Mouse (Mus musculus) E14TG2a.4 (cell line): Measurements from ENCODE around the gene Polr2j.

Experiments used
- H3K27me3 ChIP-seq: 2 replicates; pipeline ENCODE4 v1.6.1; 2014; ENCODE audit warnings: low read length, control low read depth; ENCODE audit not compliant: insufficient read depth
- H3K36me3 ChIP-seq: 2 replicates; pipeline ENCODE4 v1.6.1; 2014; ENCODE audit warnings: low read length, control low read depth; ENCODE audit not compliant: insufficient read depth
- H3K4me1 ChIP-seq: replicated peaks from 2 replicates; pipeline ENCODE4 v1.6.1; 2014; ENCODE audit warnings: low read depth, low read length, control low read depth
- H3K4me3 ChIP-seq: replicated peaks from 2 replicates; pipeline ENCODE4 v1.5.1; 2014; ENCODE audit warnings: mild to moderate bottlenecking, low read length
- H3K9me3 ChIP-seq: 2 replicates; pipeline ENCODE4 v1.6.1; 2014; ENCODE audit warnings: low read length, control low read depth
- CTCF ChIP-seq: conservative IDR thresholded peaks from 2 replicates; pipeline ENCODE4 v1.5.1; 2014; ENCODE audit warnings: low read length
- NANOG ChIP-seq: IDR thresholded peaks from 2 replicates; pipeline ENCODE4 v1.6.1; 2014; ENCODE audit warnings: borderline replicate concordance, low read length, mixed read lengths
- POU5F1 ChIP-seq: IDR thresholded peaks from 2 replicates; pipeline ENCODE4 v1.6.1; 2014; ENCODE audit warnings: low read length, borderline replicate concordance

Polr2j gene

DNA sequence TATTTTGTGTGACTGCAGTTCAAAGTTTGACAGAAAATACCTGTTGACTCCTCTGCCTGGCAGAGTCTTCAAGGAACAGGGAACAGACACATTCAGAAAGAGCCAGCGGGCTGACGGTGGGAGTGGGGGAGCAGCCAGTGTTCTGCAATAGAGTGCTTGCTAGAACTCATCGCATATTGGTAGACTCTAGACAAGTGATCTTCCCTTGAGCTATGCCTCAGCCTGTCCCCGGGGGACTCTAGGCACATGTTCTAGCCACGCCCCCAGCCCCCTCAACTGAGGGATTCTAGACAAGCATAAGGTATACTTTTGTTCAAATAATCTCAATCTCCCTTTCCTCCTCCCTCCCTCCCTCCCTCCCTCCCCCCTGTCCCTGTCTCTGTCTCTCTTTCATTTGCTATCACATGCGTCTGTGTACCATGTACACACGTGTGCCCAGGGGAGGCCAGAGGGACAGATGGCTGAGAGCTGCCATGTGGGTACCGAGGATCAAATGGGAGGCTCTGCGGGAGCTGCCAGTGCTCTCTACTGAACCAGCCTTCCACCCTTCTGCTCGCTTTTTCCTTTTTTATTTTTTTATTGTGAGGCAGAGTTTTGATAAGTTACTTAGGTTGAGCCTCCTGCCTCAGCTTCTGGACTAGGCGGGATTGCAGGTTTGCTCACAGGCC, 47.5 kb downstream of the Polr2j start:
- Histone ChIP-seq H3K4me3 (no peak overlapping the region), H3K4me1 (peaks cover 14% of the 10 kb centered on the region), H3K27me3 (no peaks in the 10 kb centered on the region), H3K9me3 (peaks cover 20% of the 10 kb centered on the region), H3K36me3 (no peaks in the 10 kb centered on the region)
- TF ChIP-seq NANOG (no peak), POU5F1 (no peak), CTCF (no peak)

DNA sequence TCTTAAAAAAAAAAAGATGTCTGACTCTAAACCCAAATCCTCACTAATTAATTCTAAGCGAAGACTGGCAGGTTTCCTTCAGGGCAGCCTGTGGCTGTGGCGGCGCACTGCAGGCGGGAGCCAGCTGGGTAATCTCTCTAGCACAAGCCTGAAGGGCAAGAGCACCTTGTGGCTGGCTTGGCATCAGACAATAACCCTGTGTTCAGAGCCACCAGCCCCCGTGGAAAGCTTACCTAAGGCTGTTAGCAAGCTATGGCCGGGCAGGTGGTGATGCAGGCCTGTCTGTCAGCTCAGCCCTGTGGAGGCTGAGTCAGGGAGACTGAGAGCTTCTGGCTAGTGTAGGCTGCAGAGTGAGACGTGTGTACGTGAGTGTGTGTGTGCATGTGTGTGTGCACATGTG, 48.8 kb downstream of the Polr2j start:
- peaks cover 9% of the 10 kb centered on the region for H3K27me3 ChIP-seq
- H3K4me1 ChIP-seq: peaks cover 22% of the 10 kb centered on the region
- H3K9me3 ChIP-seq: peaks cover 16% of the 10 kb centered on the region
- H3K36me3 ChIP-seq: no peaks in the 10 kb centered on the region
- no peak for TF ChIP-seq POU5F1
- TF ChIP-seq NANOG: no peak
- TF ChIP-seq CTCF: no peak
- no peak overlapping the region for H3K4me3 ChIP-seq

DNA sequence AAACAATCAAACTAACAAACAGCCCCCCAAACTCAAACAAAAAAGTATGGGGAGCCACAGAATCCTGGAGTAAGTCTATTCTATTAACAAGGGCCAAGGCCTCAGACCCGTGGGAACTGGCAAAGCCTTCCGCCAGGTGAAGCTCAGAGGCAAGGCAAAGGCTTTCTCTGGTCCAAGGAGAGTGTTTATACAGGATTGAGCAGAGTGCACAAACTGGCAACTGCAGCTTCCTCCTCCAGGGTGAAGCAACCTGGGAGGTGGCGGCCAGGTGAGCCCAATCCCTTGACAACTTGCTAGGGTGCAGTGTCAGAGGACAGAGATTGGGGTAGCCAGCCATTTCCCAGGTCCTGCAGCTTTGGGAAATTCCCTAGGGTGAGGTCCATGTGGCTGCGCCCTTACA, 50.9 kb downstream of the Polr2j start:
- Histone ChIP-seq H3K4me1 (peaks cover 38% of the 10 kb centered on the region), H3K36me3 (no peaks in the 10 kb centered on the region), H3K9me3 (peaks cover 13% of the 10 kb centered on the region), H3K27me3 (peaks cover 15% of the 10 kb centered on the region), H3K4me3 (no peak overlapping the region)
- TF ChIP-seq POU5F1 (no peak), NANOG (no peak), CTCF (no peak)

DNA sequence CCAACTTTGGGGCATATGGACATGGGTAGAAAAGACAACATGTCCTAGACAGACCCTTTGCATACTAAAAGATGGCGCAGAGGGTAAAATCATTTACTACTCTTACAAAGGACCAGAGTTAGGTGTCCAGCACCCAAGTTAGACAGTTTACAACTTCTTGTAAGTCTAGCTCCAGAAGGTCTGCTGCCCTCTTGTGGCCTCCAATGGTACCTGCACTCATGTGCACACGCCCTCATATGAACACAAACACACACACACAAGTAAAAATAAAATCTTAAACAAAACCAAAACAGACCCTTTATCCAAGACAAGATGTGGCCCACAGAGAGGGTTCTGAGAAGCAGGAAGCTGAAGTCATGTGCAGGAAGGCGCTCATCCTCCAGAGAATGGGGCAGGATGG, 51.6 kb downstream of the Polr2j start:
- no peak overlapping the region for H3K4me3 ChIP-seq
- peak; percentile 57 for TF ChIP-seq CTCF
- no peak for TF ChIP-seq NANOG
- TF ChIP-seq POU5F1: no peak
- peaks cover 15% of the 10 kb centered on the region for H3K27me3 ChIP-seq
- no peaks in the 10 kb centered on the region for H3K36me3 ChIP-seq
- H3K9me3 ChIP-seq: peaks cover 13% of the 10 kb centered on the region
- H3K4me1 ChIP-seq: peaks cover 44% of the 10 kb centered on the region

DNA sequence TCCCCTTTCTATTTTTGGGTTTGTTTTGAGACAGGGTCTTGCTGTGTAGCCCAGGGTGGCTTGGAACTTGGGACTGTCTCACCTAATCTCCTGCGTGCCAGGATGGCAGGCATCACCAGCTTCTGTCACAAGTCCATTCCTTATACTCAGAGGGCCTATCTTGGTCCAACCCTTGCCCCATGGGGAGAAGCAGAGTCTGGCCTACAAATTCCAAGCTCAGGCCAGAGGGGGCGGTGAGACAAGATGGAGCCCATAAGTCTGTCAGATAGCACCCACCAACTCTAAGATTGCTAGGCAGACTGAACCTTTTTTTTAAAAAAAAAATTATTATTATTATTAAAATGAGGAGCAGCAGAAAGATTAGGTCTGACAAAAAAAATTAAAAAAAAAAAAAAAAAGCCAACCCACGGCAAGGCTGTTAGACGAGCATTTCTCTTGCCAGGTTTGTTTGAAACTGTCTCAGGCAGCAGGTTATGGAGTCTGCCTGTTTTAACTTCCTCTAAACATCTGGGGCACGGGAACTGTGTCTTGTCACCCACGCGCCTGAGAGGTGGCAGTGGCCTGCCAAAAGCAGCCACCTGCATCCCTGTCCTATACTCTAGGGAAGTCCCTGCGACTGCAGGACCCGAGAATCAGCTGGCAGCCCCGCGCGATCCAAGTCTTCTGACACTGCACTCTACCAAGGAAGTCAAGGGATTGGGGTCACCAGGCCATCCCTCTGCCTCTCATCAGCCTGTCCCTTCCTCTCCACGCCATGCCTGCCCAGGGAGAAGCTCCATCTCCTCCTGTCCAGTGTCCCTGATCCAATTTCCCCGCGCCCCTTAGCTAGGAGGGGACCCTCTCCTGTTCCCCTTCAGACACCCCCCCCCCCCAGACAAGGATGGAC, 53.4 kb downstream of the Polr2j start:
- Histone ChIP-seq H3K27me3 (peaks cover 15% of the 10 kb centered on the region), H3K4me3 (peak overlapping the region; percentile 80), H3K9me3 (peaks cover 13% of the 10 kb centered on the region), H3K4me1 (peaks cover 53% of the 10 kb centered on the region), H3K36me3 (no peaks in the 10 kb centered on the region)
- no peak for TF ChIP-seq CTCF
- no peak for TF ChIP-seq NANOG
- no peak for TF ChIP-seq POU5F1

DNA sequence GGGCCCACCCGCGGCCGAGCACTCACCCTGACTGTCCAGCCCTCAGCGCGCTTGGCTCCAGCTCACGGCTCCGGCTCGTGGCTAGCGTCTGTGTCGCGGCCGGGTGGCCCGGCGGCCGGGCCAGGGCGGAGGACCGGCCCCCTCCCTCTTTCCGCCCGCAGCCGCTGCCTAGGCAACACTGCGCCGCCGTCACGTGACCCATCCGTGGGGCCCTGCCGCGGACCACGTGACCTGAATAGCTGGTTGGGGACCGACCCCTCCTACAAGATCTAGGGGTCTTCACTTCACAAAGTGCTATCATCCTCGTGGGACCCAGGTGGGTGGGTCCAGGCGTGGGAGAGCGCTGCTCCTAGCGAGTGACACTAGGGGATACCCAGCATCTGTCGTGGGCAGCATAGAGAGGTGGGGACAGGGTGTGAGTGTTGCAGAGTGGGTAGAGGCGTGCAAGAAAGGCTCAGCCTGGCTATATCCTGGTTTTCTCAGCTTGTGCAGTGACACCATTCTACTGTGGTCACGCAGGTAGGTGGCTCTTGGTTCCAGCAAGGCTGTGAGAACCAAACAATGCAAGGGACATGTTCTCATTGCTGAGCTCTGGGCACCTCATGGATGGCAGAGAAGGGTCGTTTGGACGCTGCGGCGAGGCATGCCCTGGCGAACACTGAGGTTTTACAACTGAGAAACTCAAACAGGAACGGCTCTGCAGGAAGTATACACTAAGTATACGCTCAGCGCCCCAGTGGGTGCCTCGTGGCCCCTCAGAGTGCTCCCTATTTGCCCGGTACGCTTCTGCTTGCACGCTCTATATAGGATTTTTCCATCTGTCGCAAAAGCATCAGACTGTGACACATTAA, 54.3 kb downstream of the Polr2j start, which contains the start of gene Orai2:
Orai2 (minus strand) TSS at position 202 of the 851 bp plus-strand sequence.
- no peak for TF ChIP-seq CTCF
- H3K4me1 ChIP-seq: peaks cover 53% of the 10 kb centered on the region
- H3K9me3 ChIP-seq: peaks cover 13% of the 10 kb centered on the region
- H3K27me3 ChIP-seq: peaks cover 15% of the 10 kb centered on the region
- peak within 1 kb of the TSS; percentile 80 for H3K4me3 ChIP-seq
- H3K36me3 ChIP-seq: no peaks in the 10 kb centered on the region

DNA sequence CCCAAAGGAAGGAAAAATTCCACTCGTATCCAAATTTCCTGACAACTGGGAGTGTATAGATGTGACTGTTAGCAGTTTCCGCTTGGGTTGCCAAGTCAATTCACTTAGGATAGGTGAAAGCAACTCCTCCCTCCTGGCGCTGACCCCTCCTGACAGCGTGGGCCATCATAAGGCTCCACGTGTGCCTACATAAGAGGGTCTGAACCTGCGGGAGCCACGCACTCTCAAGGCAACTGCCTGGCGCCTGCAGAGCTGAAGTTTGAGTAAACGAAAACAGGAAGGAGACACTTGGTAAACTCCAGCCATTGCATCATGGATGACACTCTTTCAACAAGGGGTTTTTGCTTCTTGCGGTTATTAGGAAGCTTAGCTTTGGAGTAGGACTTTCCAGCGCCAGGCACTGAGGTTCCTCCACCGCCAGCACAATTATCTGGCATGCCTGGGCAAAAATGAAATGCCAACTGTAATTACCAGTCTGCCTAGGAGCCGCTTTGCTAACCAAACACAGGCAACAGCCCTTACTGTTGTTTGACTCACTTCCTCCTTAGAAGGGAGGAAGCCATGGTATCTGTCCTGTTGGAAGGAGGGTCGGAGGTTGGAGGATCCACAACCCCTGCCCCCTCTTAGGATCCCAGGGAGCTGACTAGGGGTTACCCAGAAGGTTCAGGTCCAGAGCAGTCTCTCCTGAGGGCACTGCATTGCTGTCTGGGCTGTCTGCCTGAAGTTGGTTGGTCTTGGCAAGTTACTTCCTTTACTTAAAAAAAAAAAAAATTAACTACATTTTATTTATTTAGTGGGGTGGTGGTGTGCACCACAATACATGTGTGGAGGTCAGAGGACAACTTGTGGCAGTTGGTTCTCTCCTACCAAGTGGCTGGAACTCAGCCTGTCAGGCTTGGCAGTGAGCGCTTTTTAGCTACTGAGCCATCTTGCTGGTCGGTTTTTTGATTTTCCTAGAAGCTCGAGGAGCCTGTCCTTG, 55.2 kb downstream of the Polr2j start:
- peaks cover 47% of the 10 kb centered on the region for H3K4me1 ChIP-seq
- H3K36me3 ChIP-seq: no peaks in the 10 kb centered on the region
- peaks cover 15% of the 10 kb centered on the region for H3K27me3 ChIP-seq
- TF ChIP-seq NANOG (no peak), CTCF (no peak), POU5F1 (no peak)
- peak overlapping the region; percentile 80 for H3K4me3 ChIP-seq
- H3K9me3 ChIP-seq: peaks cover 13% of the 10 kb centered on the region
